Mouse (Mus musculus) MEL (cell line): ENCODE data around the gene Gm10563.

Experiments
- GABPA ChIP-seq: IDR thresholded peaks from 2 replicates; pipeline ENCODE4 v1.6.1; 2012; ENCODE audit warnings: low read depth, mild to moderate bottlenecking, inconsistent platforms, low read length, improper control_type of control experiment, moderate library complexity
- TAL1 ChIP-seq: IDR thresholded peaks from 2 replicates; pipeline ENCODE4 v1.6.1; 2012; ENCODE audit warnings: mild to moderate bottlenecking, inconsistent platforms, low read length, moderate library complexity, mixed read lengths

DNA sequence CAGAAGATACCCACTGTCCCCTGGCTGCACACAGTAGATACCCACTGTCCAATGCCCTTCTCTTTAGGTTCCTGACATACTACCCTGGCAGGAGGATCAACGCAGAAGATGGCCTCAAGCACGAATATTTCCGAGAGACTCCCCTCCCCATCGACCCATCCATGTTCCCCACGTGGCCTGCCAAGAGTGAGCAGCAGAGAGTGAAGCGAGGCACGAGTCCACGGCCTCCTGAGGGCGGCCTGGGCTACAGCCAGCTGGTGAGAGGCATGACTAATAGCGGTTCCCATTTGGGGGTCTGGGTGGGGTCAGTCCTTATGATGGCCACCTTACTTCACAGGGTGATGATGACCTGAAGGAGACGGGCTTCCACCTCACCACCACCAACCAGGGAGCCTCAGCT lies 4.1 kb upstream of the Gm10563 start:
- no peak for TF ChIP-seq GABPA
- no peak for TF ChIP-seq TAL1
